Mouse (Mus musculus): ENCODE measurements at regions not wholly inside any gene's neighbourhood (a gene's known extent, or its start where the extent isn't known, plus 50 kb on each side); places are given as distances from the start of the nearest gene placed in this dataset.

- TF ChIP-seq CTCF (conservative IDR thresholded peaks at IDR 0.05 in 1 of 2, IDR thresholded peaks at IDR 0.05 in 1 of 2; ENCODE audit: low read depth in 2 of 2, low read length in 2 of 2) = no peak
- TF ChIP-seq ZC3H11A (IDR thresholded peaks at IDR 0.05; ENCODE audit: low read depth, low read length) = no peak
- no peak for TF ChIP-seq KAT2A (IDR thresholded peaks at IDR 0.05; ENCODE audit: insufficient replicate concordance, low read length)
- TF ChIP-seq SMC3 (IDR thresholded peaks at IDR 0.05; ENCODE audit: low read depth, low read length) = no peak
- no peak for TF ChIP-seq BHLHE40 (IDR thresholded peaks at IDR 0.05; ENCODE audit: low read depth, low read length)
- no peak for TF ChIP-seq POLR2A (IDR thresholded peaks at IDR 0.05; ENCODE audit: low read depth, low read length)
- TF ChIP-seq MAX (IDR thresholded peaks at IDR 0.05; ENCODE audit: low read length) = no peak
Observed at GRCm38 (mm10) chr10:21746713-21747112, 135.3 kb upstream of the Sgk1 start.

Measured in CH12.LX (cell line).